Mouse (Mus musculus) stomach, embryonic 14.5 days (tissue): ENCODE measurements around the gene Wnt5b. TPM values are rescaled to one million over a fixed set of nuclear protein-coding genes. Genes with fewer than 3 reads are reported as not detected.
A peak's percentile ranks its signal among the peaks of the same experiment; 100 is the strongest.

Source experiments
- ATAC-seq: fragments of 200-750 bp; cut with Nextera tagmentation; 2 replicates; pipeline ENCODE4 v1.8.0; 2017; ENCODE audit warnings: low read depth, moderate TSS enrichment; ENCODE audit not compliant: insufficient number of reproducible peaks, insufficient read depth, low FRiP score
- H3K27ac ChIP-seq: fragments of 300-500 bp; sonication (generic); 2 replicates; pipeline ENCODE4 v1.5.1; 2014; ENCODE audit warnings: mild to moderate bottlenecking, low read length, moderate library complexity, mixed read lengths
- H3K27me3 ChIP-seq: fragments of 300-500 bp; sonication (generic); 2 replicates; pipeline ENCODE4 v1.6.1; 2014; ENCODE audit warnings: low read length, control low read depth, mixed read lengths; ENCODE audit not compliant: control insufficient read depth, insufficient read depth
- H3K36me3 ChIP-seq: fragments of 300-500 bp; sonication (generic); 2 replicates; pipeline ENCODE4 v1.6.1; 2014; ENCODE audit warnings: mild to moderate bottlenecking, control low read depth, low read length, moderate library complexity, mixed read lengths; ENCODE audit not compliant: control insufficient read depth, insufficient read depth
- H3K4me1 ChIP-seq: fragments of 300-500 bp; sonication (generic); 2 replicates; pipeline ENCODE4 v1.6.1; 2014; ENCODE audit warnings: low read length, control low read depth, mixed read lengths; ENCODE audit not compliant: control insufficient read depth, insufficient read depth
- H3K4me2 ChIP-seq: fragments of 300-500 bp; sonication (generic); replicated peaks from 2 replicates; pipeline ENCODE4 v1.6.1; 2014; ENCODE audit warnings: low read depth, low read length, control low read depth
- H3K4me3 ChIP-seq: fragments of 300-500 bp; sonication (generic); 2 replicates; pipeline ENCODE4 v1.5.1; 2014; ENCODE audit warnings: low read depth, low read length, control low read depth
- H3K9ac ChIP-seq: fragments of 300-500 bp; sonication (generic); replicated peaks from 2 replicates; pipeline ENCODE4 v1.6.1; 2014; ENCODE audit warnings: low read depth, mild to moderate bottlenecking, control low read depth, low read length, moderate library complexity, mixed read lengths
- H3K9me3 ChIP-seq: fragments of 300-500 bp; sonication (generic); 2 replicates; pipeline ENCODE4 v1.6.1; 2016; ENCODE audit warnings: low read depth, low read length, control low read depth; ENCODE audit not compliant: control insufficient read depth
- WGBS: fragments of 180-500 bp; shearing (Covaris S2); extraction: QIAGEN DNeasy Blood & Tissue Kit; methylation state at CpG from one replicate; pipeline ENCODE4 v1.1.7; 2014; 5-methylcytosine and 5-hydroxymethylcytosine counted together
- polyA plus RNA-seq: library from polyadenylated mRNA; unstranded; fragments of >200 nt; fragmentation: Nextera tagmentation; extraction: Ambion mirVana; gene quantifications from 2 replicates; pipeline ENCODE4 v1.2.1, GENCODE M21; 2014

The Wnt5b gene
- polyA plus RNA-seq, 1 experiment from 2014 or later = 11.6 TPM

DNA sequence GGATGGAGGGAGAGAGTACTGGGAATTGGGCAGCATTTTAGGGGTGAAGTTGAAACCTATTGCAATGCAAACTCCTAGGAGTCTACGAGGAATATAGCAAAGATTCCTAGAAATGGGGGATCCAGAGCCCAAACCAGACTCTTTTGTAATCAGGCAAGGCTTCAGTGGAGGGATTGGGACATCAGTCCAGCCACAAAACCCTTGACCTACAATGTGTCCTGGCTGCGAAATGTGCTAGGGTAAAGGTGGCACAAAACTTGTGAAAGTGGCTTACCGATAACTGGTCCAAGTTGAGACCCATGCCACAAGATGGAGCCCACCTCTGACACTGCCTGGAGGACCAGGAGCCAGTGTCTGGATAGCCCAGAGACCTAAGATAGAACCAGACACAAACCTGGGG is 144.8 kb downstream of the Wnt5b start:
- Histone ChIP-seq H3K4me1 (no peaks in the 10 kb centered on the region), H3K36me3 (no peaks in the 10 kb centered on the region), H3K4me3 (no peak overlapping the region), H3K9me3 (no peaks in the 10 kb centered on the region), H3K27me3 (no peaks in the 10 kb centered on the region), H3K4me2 (no peak overlapping the region), H3K27ac (no peak overlapping the region), H3K9ac (no peak overlapping the region)
- WGBS = 94% methylated on average over 3 of the region's 3 CpGs
- no peak for ATAC-seq

DNA sequence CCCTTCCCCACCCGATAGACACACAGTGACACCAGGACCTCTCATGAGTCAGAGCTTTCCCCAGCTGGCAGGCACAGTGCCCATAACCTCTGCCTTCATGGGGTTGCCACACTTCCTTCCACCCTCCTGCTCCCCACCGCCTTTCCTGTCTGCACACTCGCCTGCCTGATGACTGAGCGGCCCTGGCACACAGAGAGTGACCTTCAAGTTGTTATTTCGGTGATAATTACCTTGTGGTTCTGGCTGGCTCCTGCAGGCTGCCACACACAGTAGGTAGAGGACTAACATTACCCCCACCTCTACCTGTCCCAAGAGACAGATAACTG is 147.9 kb downstream of the Wnt5b start:
- Histone ChIP-seq H3K27ac (no peak overlapping the region), H3K27me3 (no peaks in the 10 kb centered on the region), H3K9me3 (no peaks in the 10 kb centered on the region), H3K4me2 (no peak overlapping the region), H3K4me1 (no peaks in the 10 kb centered on the region), H3K36me3 (no peaks in the 10 kb centered on the region), H3K4me3 (no peak overlapping the region), H3K9ac (no peak overlapping the region)
- ATAC-seq = peak; percentile 63; the same call in 1 of the 2 replicates
- 58% methylated on average over 5 of the region's 5 CpGs for WGBS

DNA sequence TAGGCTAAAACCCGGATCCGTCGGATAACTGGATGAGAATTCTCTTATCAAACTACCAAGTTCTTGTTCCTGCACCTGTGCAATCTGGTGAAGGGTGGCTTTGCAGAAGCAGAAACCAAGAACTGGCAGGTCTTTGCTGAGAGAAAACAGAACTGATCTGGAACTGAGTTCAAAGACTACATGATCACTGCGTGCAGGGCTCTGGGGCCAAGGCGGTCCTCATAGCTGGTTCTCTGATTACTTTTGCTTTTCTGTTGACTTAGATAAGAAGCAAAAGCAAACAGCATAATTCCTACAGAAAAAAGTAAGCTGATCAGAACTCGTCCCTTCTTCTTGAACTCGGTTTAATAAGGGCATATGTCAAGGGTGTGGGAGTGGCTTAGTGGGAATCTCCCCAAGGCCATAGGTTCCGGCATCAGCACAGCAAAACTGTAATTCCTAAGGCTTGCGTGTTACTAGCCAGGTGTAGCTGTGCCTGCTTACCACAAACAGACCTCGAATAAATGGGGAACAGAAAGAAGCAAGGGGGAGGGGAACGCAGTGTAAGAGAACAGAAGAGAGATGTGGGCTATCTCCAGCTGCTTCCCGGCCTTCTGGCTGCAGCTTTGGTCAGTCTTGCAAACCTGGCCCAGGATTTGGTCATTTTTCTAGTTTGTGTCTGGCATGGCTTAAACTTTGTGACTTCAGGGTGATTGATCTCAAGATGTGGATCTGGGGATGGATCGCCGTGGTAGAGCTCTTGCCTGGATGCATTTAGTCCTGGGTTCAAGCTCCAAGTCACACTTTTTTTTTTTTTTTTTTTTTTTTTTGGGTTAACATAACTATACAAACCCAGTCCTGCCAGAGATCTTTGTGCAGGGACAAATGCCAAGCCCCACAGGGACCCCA is 148.5 kb downstream of the Wnt5b start:
- Histone ChIP-seq H3K9ac (no peak overlapping the region), H3K27ac (no peak overlapping the region), H3K27me3 (no peaks in the 10 kb centered on the region), H3K9me3 (no peaks in the 10 kb centered on the region), H3K36me3 (no peaks in the 10 kb centered on the region), H3K4me1 (no peaks in the 10 kb centered on the region), H3K4me3 (no peak overlapping the region), H3K4me2 (no peak overlapping the region)
- ATAC-seq = 0 out of 2 replicates have a peak, but pooled peaks have one; percentile 33
- 64% methylated on average over 14 of the region's 14 CpGs for WGBS

DNA sequence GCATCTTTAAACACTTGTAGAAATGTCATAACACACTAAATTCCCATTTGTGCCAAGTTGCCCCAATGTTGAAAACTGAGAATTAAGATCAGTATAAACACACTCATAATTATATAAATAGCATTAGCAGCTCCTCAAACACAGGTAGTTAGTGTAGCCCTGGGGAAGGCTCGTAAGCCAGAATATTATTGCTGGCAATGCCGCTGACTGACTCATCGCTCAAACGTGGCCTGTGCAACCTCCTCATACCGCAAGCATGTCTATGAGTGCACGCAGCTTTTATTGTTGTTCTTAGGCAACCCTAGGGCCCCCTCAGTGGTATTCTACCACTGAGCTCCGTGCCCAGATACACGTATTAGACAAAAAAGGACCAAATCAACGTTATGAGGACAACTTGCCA is 151.3 kb downstream of the Wnt5b start:
- no peak overlapping the region for H3K27ac ChIP-seq
- WGBS = 66% methylated on average over 9 of the region's 9 CpGs

DNA sequence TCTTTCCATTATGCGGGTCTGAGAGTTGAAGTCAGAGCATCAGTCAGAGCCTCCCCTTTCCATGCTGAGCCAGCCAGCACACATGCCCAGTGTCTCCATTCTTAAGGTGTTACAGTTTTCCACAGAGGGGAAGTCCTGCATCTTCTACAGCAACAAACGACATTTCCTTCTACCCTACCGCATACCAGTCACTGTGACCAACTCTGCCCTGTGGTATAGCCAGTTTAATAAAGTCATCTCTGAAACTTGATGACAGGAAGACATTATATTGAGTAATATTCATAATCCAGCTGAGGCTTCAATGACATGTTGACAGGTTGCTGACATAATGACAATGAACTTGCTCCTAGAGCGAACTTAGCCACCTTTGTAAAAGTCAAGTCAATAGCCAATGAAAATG is 153.4 kb downstream of the Wnt5b start:
- 90% methylated on average over 4 of the region's 4 CpGs for WGBS
- ATAC-seq = no peak
- H3K9me3 ChIP-seq = no peaks in the 10 kb centered on the region

More for the DNA sequence above, 151.3 kb downstream of the Wnt5b start:
- no peak overlapping the region for H3K4me3 ChIP-seq
- no peak overlapping the region for H3K4me2 ChIP-seq
- no peaks in the 10 kb centered on the region for H3K9me3 ChIP-seq
- H3K4me1 ChIP-seq = no peaks in the 10 kb centered on the region
- H3K9ac ChIP-seq = no peak overlapping the region
- H3K36me3 ChIP-seq = no peaks in the 10 kb centered on the region
- ATAC-seq = no peak
- H3K27me3 ChIP-seq = no peaks in the 10 kb centered on the region

DNA sequence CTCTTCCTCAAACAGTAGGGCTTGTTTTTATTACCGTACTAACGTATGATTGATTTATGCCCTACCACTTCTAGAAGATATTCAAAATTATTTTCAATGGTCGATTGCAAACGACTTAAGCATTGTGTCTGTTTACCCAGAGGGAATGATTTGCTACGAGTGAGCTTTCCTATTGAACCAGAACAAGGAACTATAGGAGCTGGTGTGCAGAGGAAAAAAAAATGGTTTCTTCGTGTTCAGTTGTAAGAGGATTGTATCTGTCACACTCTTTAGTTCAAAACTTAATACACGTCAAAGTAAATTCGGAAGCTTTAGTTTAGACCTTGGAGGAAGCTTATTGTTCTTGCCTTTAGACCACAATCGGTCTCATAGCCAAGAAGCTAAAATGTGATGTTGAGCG is 155.1 kb downstream of the Wnt5b start:
- Histone ChIP-seq H3K27ac (peak overlapping the region; percentile 35; the same call in 1 of the 2 replicates), H3K4me1 (peaks cover 6% of the 10 kb centered on the region; the same call in 1 of the 2 replicates), H3K27me3 (no peaks in the 10 kb centered on the region), H3K36me3 (no peaks in the 10 kb centered on the region), H3K4me2 (peak overlapping the region; percentile 51), H3K9ac (peak overlapping the region; percentile 47), H3K4me3 (peak overlapping the region; percentile 69), H3K9me3 (no peaks in the 10 kb centered on the region)
- no peak for ATAC-seq
- 22% methylated on average over 10 of the region's 10 CpGs for WGBS

More for the DNA sequence above, 153.4 kb downstream of the Wnt5b start:
- H3K4me1 ChIP-seq = peaks cover 6% of the 10 kb centered on the region; the same call in 1 of the 2 replicates
- no peaks in the 10 kb centered on the region for H3K36me3 ChIP-seq
- no peak overlapping the region for H3K4me3 ChIP-seq
- H3K27ac ChIP-seq = no peak overlapping the region
- H3K9ac ChIP-seq = no peak overlapping the region
- H3K4me2 ChIP-seq = no peak overlapping the region
- no peaks in the 10 kb centered on the region for H3K27me3 ChIP-seq

DNA sequence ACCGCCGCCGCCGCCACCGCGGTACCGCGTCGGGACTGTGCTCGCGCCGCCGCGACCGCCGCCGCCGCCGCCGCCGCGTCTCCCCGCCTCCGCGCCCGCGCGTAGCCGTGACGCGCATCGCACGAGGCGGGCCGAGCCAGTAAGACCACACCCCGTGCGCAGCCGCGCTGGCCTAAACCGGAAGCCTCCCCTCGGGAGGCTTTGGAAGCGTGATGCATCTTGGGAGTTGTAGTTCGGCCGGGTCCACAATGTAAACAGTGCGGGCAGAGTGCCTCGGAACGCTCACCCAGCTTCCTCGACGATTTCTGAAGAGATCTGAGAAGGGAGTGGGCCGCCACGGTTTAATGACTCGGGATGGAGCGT is 155.5 kb downstream of the Wnt5b start:
- Histone ChIP-seq H3K9ac (peak overlapping the region; percentile 85), H3K4me3 (peak overlapping the region; percentile 69), H3K27ac (peak overlapping the region; percentile 75; the same call in 1 of the 2 replicates), H3K9me3 (no peaks in the 10 kb centered on the region), H3K27me3 (no peaks in the 10 kb centered on the region), H3K4me2 (peak overlapping the region; percentile 51), H3K36me3 (no peaks in the 10 kb centered on the region), H3K4me1 (peaks cover 6% of the 10 kb centered on the region; the same call in 1 of the 2 replicates)
- ATAC-seq = peak; percentile 99
- under 1% methylated on average over 53 of the region's 53 CpGs for WGBS

DNA sequence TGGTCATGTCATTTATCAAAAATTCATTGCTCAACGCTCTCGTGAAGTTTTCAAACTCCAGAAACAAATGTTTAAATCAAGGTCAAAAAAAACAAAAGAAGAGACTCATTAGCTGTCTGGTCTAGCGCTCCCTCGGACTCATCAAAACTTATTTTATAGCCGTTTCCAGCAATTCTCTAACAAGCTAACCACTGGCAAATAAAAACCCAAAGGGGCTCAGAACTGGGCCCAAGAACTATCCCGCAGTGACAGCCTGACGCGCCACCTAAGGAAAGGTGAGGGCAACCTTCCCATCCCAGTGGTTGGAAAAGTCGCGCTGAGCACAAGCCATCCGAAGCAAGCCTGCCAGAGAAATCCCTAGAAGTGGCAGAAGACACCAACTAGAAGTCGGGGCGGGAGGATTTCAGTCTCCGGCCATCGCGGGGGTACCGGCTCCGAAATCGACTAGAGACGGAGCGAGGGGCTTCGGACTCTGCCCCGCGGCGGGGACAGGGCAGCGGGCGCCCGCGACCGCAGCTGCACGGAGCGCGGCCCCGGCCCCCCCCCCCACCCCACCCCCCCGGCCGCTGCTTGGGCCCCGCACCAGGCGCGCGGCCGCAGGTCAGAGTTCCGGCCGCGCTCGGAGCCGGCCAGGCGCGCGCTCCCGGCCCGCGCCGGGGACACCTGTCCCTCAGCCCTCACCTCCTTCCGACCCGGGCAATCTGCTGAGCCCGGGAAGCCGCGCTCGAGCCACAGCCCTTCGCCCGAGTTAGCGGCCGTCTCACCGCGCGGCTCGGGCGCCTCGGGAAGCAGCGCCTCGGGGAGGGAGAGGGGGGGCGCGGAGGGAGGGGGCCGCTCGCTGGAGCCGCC is 156.1 kb downstream of the Wnt5b start:
- H3K27me3 ChIP-seq = no peaks in the 10 kb centered on the region
- ATAC-seq = peak; percentile 85
- under 1% methylated on average over 60 of the region's 76 CpGs for WGBS
- no peaks in the 10 kb centered on the region for H3K9me3 ChIP-seq
- peak overlapping the region; percentile 75; the same call in 1 of the 2 replicates for H3K27ac ChIP-seq
- peak overlapping the region; percentile 67 for H3K4me2 ChIP-seq
- no peaks in the 10 kb centered on the region for H3K36me3 ChIP-seq
- H3K4me3 ChIP-seq = peak overlapping the region; percentile 69
- H3K9ac ChIP-seq = peak overlapping the region; percentile 85
- H3K4me1 ChIP-seq = peaks cover 6% of the 10 kb centered on the region; the same call in 1 of the 2 replicates
